Mouse (Mus musculus): ENCODE results near the gene Adprh.
A peak's percentile ranks its signal among the peaks of the same experiment; 100 is the strongest.
"Not testable (repeated sequence)": the region's sequence is repeated elsewhere in the genome, so short reads cannot be mapped to it uniquely, and the experiment has no call there.

Adprh gene

DNA sequence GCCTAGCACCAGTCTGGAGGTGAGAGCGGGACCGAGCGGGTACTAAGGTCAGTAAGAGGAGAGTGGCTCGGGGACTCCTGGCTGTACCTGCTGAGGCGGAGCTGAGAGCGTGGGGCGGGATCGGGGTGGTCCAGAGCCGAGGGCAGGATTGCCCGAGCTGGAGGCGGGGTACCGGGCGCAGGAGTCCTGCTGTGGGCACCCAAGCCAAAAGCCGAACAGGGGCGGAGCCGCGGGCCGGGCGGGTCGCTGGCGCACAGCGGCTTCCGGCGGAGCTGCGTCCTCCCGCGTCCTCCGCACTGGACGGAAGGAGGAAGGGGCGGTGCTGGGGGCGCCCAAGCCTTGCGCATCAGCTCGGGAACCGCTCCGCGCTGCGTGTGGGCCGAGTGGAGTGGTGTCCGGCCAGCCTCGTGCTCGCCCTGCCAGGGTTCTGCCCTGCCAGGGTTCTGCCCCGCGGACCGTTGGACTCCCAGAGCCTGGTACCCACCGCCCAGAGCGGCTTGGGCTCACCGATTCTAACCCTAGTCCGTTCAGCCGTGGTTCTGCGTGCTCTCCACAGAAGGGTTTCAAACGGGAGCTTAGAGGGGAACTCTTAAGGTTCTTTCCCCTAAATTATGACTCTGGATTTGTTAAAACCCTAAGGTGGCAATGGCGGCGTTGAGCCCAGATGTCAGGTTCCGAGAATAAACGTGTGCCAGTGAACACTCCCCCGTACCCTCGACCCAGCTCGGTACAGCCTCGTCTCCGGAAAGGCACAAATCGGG is at the start of gene Adprh:
TSS of gene Adprh (minus strand) at position 262 of the 761 bp plus-strand sequence.
- peak; percentile 74 for DNase-seq (ENCODE audit: low read depth)

DNA sequence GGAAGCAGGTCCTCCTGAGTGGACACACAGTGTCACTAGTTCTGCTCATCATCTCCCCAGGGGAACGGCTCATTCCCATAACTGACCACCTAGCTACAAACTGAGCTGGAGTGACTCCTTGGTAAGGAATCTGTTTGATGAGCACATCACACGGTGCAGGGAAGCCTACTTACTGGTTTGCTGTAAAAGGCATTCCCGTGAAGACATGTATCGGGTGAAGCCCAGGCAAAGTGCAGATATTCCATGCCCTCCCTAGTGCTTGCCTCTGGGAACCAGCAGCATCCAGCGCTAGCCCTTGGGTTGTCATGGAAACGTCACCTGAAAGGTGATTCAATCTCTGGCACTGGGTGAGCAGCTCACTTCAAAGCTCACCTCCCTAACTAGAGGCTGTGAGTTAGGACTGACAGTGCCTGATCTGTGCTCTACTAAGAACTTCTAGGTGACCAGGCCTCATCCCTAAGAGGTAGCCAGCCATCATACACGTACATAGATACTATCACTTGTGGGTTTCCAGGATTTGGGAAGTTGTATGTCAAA is 44.2 kb upstream of the Adprh start:
- no peak for DNase-seq (ENCODE audit: low read depth)

DNA sequence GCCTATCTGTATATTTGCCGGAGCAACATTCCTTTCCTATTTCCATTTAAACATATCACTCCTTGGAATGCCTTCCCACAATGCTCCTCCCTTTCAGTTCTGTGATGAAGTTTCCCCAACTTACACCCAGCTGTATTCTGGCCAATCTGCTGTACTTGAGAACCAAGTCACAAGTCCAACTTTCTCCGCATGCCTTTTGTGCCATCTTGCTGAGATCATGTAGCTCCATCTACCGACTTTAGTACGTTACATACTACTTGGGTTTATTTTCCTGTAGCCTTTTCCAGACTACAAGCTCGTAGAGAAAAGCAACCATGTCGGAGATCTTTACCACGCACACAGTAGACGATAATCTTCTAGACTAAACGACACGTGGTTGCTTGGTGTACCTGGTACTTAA is 41.4 kb upstream of the Adprh start:
- DNase-seq (ENCODE audit: low read depth): peak; percentile 29

DNA sequence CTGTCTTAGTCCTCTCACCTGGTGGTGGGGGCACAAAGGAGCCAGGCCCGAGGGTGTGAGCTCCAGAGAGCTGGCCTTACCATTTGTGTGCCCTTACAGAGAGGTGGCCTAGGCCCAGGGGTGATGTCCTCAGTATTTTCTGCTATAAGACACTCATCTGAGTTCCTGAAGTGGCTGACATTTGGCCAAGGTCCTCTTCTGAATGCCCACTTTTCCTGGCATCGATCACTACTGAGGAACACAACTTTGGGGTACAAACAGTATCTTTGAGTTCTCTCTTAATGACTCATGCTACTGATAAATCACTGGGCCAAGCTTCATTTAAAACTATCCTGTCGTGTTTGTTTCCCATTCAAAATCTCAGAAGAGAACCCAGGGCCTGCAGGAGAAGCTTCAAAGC is 40.0 kb upstream of the Adprh start:
- DNase-seq (ENCODE audit: low read depth): no peak

DNA sequence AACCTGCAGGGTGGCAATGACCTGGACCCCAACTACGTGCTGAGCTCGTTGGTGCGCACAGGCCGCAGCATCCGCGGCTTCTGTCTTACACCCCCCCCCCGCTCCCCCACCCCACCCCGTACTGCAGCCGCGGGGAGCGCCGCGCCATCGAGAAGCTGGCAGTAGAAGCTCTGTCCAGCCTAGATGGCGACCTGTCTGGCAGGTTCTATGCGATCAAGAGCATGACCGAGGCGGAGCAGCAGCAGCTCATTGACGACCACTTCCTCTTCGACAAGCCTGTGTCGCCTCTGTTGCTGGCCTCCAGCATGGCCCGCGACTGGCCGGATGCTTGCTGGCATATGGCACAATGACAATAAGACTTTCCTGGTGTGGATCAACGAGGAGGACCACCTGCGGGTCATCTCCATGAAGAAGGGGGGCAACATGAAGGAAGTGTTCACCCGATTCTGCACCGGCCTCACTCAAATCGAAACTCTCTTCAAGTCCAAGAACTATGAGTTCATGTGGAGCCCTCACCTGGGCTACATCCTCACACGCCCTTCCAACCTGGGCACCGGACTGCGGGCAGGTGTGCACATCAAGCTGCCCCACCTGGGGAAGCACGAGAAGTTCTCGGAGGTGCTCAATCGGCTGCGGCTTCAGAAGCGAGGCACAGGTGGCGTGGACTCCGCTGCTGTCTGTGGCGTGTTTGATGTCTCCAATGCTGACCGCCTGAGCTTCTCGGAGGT is 31.2 kb upstream of the Adprh start:
- no peak for DNase-seq (ENCODE audit: low read depth)

DNA sequence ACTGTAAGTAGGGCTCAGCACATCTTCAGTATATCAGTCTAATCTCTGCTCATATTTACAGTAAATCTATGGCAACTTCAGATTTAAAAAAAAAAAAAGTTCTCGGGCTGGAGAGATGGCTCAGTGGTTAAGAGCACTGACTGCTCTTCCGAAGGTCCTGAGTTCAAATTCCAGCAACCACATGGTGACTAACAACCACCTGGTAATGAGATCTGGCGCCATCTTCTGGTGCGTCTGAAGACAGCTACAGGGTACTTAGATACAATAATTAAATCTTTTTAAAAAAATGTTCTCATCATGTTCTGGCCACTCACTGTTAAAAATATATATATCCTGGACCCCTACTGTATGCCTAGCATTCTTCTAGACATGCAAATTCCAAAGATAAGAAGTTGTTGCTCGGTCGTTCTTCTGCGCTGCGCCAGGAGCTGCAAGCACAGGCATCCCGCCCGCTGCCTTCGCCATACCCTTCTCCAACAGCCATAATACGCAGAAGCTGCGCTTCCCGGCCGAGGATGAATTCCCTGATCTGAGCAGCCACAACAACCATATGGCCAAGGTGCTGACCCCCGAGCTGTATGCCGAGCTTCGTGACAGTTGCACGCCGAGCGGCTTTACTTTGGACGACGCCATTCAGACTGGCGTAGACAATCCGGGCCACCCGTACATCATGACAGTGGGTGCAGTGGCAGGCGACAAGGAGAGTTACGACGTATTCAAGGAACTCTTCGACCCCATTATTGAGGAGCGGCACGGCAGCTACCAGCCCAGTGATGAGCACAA is 30.5 kb upstream of the Adprh start:
- peak; percentile 17 for DNase-seq (ENCODE audit: low read depth)

DNA sequence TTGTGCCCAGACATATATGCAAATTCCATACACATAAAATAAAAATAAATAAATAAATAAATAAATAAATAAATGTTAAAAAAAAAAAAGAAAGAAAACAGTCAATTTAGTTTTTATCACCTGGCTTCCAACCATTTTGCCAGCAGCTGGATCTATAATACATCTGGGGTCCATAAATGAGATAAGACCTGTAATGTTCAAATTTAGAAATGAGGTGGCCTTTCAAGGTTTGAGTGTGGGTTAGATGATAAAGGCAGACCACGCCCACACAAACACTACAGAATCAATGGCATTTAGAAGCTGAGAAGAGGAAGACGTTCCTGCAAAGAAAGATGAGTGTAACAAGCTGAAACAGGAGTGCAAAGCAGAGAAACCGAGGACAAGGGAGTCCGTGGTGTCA is 28.8 kb upstream of the Adprh start:
- DNase-seq (ENCODE audit: low read depth): no peak

DNA sequence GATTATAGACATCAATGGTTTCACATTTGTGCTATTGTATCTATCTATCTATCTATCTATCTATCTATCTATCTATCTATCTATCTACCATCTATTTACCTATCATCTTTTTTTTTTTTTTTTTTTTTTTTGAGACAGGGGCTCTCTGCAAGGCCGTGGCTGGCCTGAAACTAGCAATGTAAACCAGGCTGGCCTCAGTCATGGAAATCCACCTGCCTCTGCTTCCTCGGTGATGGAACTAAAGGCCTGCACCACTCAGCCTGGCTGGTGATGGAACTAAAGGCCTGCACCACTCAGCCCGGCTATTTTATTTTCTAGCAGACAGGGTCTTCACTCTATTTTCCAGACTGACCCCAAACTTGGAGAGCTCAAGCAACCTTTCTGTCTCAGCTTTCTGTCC is 25.8 kb upstream of the Adprh start:
- no peak for DNase-seq (ENCODE audit: low read depth)

DNA sequence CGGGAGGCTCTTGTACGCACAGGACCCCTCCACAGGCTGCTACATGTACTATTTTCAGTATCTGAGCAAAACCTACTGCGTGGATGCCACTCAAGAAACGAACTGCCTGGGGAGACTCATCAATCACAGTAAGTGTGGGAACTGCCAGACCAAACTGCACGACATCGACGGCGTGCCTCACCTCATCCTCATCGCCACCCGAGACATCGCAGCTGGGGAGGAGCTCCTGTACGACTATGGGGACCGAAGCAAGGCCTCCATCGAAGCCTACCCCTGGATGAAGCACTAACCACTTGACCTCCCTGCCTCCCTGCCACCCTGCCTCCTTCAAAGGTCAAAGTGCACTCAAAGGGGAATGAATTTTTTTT is 24.7 kb upstream of the Adprh start:
- not testable (repeated sequence) for DNase-seq (ENCODE audit: low read depth)

DNA sequence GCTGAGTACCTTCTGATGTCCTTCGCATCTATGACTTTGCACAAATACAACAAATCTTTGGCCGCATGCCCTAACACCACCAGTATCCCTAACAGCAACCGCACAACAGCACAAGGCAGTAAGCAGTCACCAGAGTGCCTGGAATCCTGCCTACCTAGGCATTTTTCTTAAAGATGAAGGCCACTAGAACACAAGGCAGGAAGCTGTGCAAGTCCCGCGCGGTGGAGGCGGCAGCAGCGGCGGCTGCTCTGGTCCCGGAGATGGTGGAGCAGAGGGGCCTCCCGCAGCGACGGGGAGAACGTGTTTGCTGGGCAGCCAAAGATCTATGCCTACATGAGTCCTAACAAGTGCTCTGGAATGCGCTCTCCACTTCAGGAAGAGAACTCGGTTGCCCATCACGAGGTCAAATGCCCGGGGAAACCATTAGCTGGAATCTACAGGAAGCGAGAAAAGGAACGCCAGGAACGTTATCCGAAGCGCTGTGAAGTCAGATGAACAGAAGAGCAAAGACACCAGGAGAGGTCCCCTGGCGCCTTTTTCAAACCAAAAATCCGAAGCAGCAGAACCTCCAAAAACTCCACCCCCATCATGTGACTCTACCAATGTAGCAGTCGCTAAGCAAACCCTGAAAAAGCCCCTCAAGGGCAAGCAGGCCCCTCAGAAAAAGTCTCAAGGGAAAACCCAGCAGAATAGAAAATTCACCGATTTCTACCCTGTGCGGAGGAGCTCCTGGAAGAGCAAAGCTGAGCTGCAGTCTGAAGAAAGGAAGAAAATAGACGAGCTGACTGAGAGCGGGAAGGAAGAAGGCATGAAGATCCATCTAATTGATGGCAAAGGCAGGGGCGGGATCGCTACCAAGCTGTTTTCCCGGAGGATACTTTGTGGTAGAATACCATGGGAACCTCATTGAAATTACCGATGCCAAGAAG is 24.1 kb upstream of the Adprh start:
- peak; percentile 19 for DNase-seq (ENCODE audit: low read depth)

DNA sequence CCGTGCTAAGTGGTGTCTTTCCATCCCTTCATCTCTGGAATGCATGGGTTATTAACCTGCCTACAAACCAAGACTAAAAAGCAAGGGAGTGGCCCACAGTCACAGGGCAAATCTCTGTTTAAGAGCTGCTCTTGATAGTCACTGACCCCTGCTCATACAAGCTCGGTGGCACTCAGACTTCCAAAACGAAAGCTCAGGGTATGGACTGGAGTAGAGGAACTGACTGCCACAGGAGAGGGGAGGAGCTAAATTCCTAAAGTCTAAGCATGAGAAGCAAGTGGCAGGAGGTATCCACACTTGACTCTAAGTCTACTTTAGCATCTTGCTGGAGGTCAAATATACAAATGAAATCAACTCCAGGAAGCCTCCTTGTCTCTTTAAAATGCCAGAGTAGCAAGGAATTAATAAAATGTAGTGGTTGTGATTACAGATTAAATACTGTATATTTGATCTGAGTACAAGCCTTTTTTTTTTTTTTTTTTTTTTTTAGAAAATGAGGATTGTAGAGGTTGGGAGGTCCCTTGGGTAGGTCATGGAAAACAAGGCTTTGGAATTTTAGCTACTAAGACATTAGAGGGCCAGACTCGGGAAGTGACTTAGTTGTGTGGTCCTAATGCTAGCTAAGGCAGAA is 23.3 kb upstream of the Adprh start:
- no peak for DNase-seq (ENCODE audit: low read depth)

DNA sequence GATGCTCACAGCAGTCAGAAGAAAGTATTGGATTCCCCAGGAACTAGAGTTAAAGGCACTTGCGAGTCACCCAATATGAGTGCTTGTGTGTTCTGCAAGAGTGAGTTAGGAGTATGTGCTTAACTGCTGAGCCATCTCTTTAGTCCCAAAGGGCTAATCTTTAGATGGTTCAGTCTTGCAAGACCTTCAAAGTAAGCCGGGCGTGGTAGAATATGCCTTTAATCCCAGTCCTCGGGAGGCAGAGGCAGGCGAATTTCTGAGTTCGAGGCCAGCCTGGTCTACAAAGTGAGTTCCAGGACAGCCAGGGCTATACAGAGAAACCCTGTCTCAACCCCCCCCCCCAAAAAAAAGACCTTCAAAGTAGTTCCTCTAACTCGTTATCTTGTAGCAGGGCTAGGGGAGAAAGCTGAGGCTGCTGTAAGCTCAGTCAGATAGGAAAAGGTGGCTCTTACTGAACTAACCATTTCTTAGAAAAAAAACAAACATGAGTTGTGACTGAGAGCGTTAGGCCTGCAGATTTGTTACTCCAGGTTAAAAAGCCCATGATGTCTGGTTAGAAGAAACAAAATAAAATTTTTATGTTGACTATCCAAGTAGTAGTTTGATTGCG is 22.3 kb upstream of the Adprh start:
- DNase-seq (ENCODE audit: low read depth): no peak

DNA sequence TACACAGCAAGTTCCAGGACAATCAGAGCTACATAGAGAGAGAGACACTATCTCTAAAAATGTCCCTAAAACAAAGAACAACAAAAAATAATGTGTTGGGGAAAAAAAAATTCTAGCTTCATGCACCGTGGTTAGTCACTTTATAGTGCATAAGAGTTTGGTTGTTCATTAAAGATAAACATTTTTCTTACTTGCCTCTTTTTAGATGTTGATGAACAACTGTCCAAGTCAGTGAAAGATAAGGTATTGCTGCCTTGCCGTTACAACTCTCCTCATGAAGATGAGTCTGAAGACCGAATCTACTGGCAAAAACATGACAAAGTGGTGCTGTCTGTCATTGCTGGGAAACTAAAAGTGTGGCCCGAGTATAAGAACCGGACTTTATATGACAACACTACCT is 21.2 kb upstream of the Adprh start:
- DNase-seq (ENCODE audit: low read depth): no peak

DNA sequence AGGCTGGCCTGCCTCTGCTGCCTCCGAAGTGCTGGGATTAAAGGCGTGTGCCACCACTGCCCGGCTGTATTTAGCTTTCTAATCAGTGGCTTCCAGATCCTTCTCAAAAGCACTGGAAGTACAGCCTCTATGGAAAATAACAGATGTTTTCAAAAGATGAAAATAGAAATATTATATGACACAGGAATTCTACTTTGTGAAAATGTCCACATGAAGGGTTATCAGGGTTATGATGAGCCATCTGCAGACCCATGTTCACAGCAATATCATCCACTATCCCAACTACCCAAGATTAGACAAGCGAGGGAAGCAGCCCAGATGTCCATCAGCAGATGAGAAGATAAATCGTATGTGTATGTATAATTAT is 20.0 kb upstream of the Adprh start:
- no peak for DNase-seq (ENCODE audit: low read depth)

DNA sequence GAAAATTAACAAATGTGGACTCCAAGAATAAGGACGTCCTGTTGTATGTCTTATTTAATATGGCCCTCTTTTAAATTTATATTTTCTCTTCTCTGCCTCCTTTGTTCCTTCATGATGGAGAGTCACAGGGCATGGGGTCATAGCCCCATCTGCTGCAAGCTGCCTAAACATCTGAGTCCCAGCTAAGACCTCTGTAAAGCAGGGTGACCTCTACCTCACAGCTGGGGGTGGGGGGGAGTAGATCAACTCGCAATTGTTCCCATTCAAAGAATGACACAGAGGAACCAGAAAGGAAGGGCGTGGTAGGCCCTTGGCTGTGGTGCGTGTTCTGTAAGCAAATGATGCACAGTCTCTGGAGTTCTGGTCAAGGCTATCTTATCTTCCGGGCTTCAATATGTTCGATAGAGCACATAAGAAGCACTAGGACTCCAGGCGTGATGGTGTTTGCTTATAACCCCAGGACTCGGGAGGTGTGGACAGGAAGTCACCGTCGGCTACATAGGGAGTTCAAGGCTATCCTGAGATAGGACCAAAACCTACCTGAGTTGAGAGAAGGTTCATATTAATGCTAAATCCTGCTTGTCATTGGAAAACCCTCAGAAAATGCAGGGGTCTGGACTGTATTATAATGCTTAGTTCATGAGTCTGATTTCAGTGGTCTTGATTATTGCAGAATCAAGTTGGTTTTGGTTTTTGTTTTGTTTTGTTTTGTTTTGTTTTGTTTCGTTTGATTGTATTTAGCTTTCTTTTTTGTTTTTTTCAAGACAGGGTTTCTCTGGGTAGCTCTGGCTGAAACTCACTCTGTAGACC is 19.4 kb upstream of the Adprh start:
- DNase-seq (ENCODE audit: low read depth): no peak

DNA sequence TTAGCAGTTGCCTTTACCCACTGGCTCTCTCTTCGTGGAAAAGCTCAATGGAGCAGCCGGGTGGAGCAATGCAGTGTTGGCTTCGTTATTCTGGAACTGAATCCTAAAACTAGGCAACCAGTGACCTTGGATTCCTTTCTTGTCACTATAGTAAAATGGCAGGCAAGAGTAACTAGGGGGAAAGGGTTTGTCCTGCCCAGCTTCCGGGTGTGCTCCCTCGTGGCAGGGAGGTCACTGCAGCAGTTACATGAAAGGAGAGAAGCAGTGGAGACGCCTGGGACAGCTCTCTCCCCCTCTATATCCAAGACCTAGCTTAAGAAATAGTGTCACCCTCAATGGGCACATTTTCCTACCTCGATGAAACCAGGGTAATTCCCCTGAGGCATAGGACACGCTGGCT is 16.9 kb upstream of the Adprh start:
- no peak for DNase-seq (ENCODE audit: low read depth)

DNA sequence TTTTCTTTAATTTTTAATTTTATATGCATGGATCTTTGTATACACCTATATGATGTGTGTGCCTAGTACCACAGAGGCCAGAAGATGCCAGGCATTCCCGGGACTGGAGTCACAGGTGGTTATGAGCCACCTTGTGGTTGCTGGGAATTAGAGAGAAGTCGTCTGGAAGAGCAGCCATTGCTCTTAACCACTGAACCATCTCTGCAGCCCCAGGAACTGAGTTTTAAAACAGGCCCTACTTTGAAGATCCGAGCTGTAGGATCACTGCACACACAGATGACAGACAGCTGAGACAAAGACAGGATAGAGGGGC is 16.2 kb upstream of the Adprh start:
- no peak for DNase-seq (ENCODE audit: low read depth)

DNA sequence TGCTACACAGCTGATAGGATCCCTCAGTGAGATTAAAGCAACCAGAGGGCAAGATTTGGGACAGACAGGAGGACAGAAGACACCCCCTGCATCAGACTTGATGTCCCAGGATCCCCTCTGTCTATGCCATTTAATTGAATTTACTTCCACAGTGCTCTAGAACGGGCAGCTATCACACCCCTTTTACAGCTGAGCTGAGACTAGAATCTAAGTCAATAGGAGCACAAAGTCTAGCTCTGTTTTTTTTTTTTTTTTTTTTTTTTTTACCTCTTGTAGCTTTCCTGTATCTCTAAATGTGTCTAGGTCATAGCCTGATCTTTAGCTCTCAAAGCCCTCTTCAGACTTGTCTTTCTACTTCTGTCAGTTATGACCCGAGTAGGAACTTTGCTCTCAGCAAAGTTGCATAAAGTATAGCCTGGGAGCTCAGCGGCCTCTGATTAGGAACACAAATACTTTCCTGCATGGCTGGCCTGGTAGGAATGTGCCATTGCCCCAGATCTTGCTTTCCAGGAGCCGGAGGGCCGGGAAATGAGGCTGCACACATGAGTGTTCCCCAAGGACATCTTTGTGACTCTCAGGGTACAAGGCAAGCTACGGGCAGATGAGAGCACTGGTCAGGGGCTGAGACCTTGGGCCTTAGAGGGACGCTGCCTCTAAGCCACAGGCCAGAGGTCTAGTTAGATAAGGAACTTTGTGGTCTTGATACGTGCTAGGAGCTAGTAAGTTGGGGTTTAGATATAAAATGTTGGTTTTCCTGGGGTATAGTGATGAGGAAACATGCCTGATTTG is 15.6 kb upstream of the Adprh start:
- DNase-seq (ENCODE audit: low read depth): no peak
